Mouse (Mus musculus) embryonic fibroblast, embryonic 13.5 days (primary cell): ENCODE measurements at regions not wholly inside any gene's neighbourhood (a gene's known extent, or its start where the extent isn't known, plus 50 kb on each side); places are given as distances from the start of the nearest gene placed in this dataset.
A peak's percentile ranks its signal among the peaks of the same experiment; 100 is the strongest.

ENCODE experiments used
- CTCF ChIP-seq: IDR thresholded peaks from 2 replicates; pipeline ENCODE4 v1.5.1; 2011; ENCODE audit warnings: mild to moderate bottlenecking, control low read depth, low read length, moderate library complexity, borderline replicate concordance; ENCODE audit not compliant: insufficient read depth
- POLR2A ChIP-seq: IDR thresholded peaks from 2 replicates; pipeline ENCODE4 v1.6.1; 2011; ENCODE audit warnings: low read depth, mild to moderate bottlenecking, control low read depth, low read length, moderate library complexity

GRCm38 (mm10) chr3:15194362-15194761, 137.7 kb downstream of the Gm9733 start:
- TF ChIP-seq CTCF, result peak; percentile 84
- no peak for TF ChIP-seq POLR2A
